Mouse (Mus musculus) lung, postnatal 0 days (tissue): ENCODE measurements around the gene Ralgps2. TPM values are rescaled to one million over a fixed set of nuclear protein-coding genes. Genes with fewer than 3 reads are reported as not detected.

ENCODE experiments used
- ATAC-seq: fragments of 200-750 bp; cut with Nextera tagmentation; 2 replicates; pipeline ENCODE4 v1.8.0; 2017; ENCODE audit warnings: moderate library complexity
- DNase-seq: peaks from one replicate; pipeline ENCODE4 v3.0.0-alpha.2; 2016; ENCODE audit warnings: low spot score
- H3K27ac ChIP-seq: fragments of 300-500 bp; sonication (generic); 2 replicates; pipeline ENCODE4 v1.5.1; 2014; ENCODE audit warnings: antibody characterized with exemption, mild to moderate bottlenecking, low read length, mixed read lengths
- H3K27me3 ChIP-seq: fragments of 300-500 bp; sonication (generic); replicated peaks from 2 replicates; pipeline ENCODE4 v1.6.1; 2014; ENCODE audit warnings: low read length, mixed read lengths; ENCODE audit not compliant: insufficient read depth
- H3K36me3 ChIP-seq: fragments of 300-500 bp; sonication (generic); 2 replicates; pipeline ENCODE4 v1.6.1; 2014; ENCODE audit warnings: low read length, mixed read lengths; ENCODE audit not compliant: insufficient read depth
- H3K4me1 ChIP-seq: fragments of 300-500 bp; sonication (generic); 2 replicates; pipeline ENCODE4 v1.6.1; 2014; ENCODE audit warnings: antibody characterized with exemption, low read depth, low read length, mixed read lengths; ENCODE audit not compliant: insufficient read depth
- H3K4me2 ChIP-seq: fragments of 300-500 bp; sonication (generic); replicated peaks from 2 replicates; pipeline ENCODE4 v1.6.1; 2014; ENCODE audit warnings: low read depth, mild to moderate bottlenecking, low read length, moderate library complexity, mixed read lengths
- H3K4me3 ChIP-seq: fragments of 300-500 bp; sonication (generic); 2 replicates; pipeline ENCODE4 v1.5.1; 2014; ENCODE audit warnings: low read depth, low read length
- H3K9ac ChIP-seq: fragments of 300-500 bp; sonication (generic); replicated peaks from 2 replicates; pipeline ENCODE4 v1.6.1; 2014; ENCODE audit warnings: low read depth, mild to moderate bottlenecking
- H3K9me3 ChIP-seq: fragments of 300-500 bp; sonication (generic); 2 replicates; pipeline ENCODE4 v1.6.1; 2016; ENCODE audit warnings: low read length, mixed read lengths
- CTCF ChIP-seq: IDR thresholded peaks from 2 replicates; pipeline ENCODE4 v1.5.1; 2016; ENCODE audit warnings: antibody characterized with exemption, mild to moderate bottlenecking
- EP300 ChIP-seq: IDR thresholded peaks from 2 replicates; pipeline ENCODE4 v1.6.1; 2016; ENCODE audit warnings: antibody characterized with exemption, mild to moderate bottlenecking, control low read depth
- WGBS: fragments of 180-500 bp; shearing (Covaris S2); extraction: QIAGEN DNeasy Blood & Tissue Kit; methylation state at CpG from one replicate; pipeline ENCODE4 v1.1.7; 2014; 5-methylcytosine and 5-hydroxymethylcytosine counted together
- polyA plus RNA-seq: library from polyadenylated mRNA; unstranded; fragments of >200 nt; fragmentation: Nextera tagmentation; extraction: Ambion mirVana; gene quantifications from 2 replicates; pipeline ENCODE4 v1.2.1, GENCODE M21; 2015

Ralgps2 gene
- polyA plus RNA-seq, 1 experiment from 2014 or later: 38.3 TPM

GRCm38 (mm10) chr1:156854558-156854957 is 84.9 kb downstream of the Ralgps2 start:
- Histone ChIP-seq H3K9ac (no peak overlapping the region), H3K4me3 (no peak overlapping the region), H3K4me1 (no peaks in the 10 kb centered on the region), H3K4me2 (no peak overlapping the region), H3K36me3 (no peaks in the 10 kb centered on the region), H3K9me3 (no peaks in the 10 kb centered on the region), H3K27ac (no peak overlapping the region), H3K27me3 (no peaks in the 10 kb centered on the region)
- DNase-seq: no peak
- no peak for ATAC-seq
- 52% methylated on average over 4 of the region's 4 CpGs for WGBS
- TF ChIP-seq CTCF: no peak
- TF ChIP-seq EP300: no peak

DNA sequence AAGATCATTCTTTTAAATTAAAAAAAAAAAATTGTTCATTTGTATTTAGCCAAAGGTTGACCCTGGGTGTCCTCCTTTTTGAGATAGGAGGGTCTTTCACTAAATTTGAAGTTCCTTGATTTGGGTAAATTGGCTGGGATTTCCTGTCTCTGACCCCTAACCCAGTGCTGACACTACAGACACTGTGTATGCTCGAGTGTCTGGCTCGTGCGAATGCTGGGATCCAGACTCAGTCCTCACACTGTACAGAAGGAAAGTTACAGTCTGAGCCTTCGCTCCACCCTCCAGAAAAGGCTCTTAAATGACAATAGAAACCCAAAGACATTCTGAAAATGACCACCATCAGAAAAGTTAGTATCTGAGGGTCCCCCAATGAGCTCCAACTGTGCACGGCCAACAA is 86.6 kb downstream of the Ralgps2 start:
- H3K36me3 ChIP-seq: no peaks in the 10 kb centered on the region
- TF ChIP-seq EP300 (no peak), CTCF (no peak)
- DNase-seq (no peak), ATAC-seq (no peak)
- WGBS: 74% methylated on average over 5 of the region's 5 CpGs
- H3K4me3 ChIP-seq: no peak overlapping the region
- H3K9me3 ChIP-seq: no peaks in the 10 kb centered on the region
- H3K27ac ChIP-seq: no peak overlapping the region
- H3K27me3 ChIP-seq: no peaks in the 10 kb centered on the region
- no peak overlapping the region for H3K4me2 ChIP-seq
- no peak overlapping the region for H3K9ac ChIP-seq
- H3K4me1 ChIP-seq: no peaks in the 10 kb centered on the region

- Histone ChIP-seq H3K9me3 (no peaks in the 10 kb centered on the region), H3K4me3 (no peak overlapping the region), H3K27me3 (no peaks in the 10 kb centered on the region), H3K9ac (no peak overlapping the region), H3K4me2 (no peak overlapping the region), H3K36me3 (no peaks in the 10 kb centered on the region), H3K27ac (no peak overlapping the region), H3K4me1 (no peaks in the 10 kb centered on the region)
- DNase-seq (no peak), ATAC-seq (no peak)
- WGBS: 58% methylated on average over 9 of the region's 9 CpGs
- TF ChIP-seq CTCF: no peak
- no peak for TF ChIP-seq EP300
Observed at GRCm38 (mm10) chr1:156852409-156852808, 87.0 kb downstream of the Ralgps2 start.

DNA sequence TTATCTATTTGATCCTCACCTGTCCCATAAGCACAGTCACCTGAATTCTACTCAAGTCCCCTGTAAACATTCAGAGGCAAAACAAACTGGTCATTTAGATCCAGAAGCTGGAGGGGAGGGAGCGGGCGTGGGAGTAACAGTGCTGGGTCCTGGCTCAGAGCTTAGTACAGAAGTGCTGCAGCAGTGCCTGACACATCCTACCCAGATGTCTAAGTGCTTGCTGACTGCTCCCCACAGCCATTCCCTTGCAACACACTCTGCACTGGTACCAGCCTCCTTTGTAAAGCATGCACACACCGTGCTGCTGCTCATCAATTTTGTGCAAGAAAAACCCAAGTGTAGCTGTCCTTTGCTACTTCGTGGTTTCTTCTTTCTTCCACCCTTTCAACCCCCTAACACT is 92.3 kb downstream of the Ralgps2 start:
- Histone ChIP-seq H3K27ac (no peak overlapping the region), H3K4me1 (no peaks in the 10 kb centered on the region), H3K9ac (no peak overlapping the region), H3K4me2 (no peak overlapping the region), H3K4me3 (no peak overlapping the region), H3K9me3 (no peaks in the 10 kb centered on the region), H3K27me3 (no peaks in the 10 kb centered on the region), H3K36me3 (no peaks in the 10 kb centered on the region)
- TF ChIP-seq CTCF (no peak), EP300 (no peak)
- DNase-seq (no peak), ATAC-seq (no peak)
- 61% methylated on average over 4 of the region's 4 CpGs for WGBS

- ATAC-seq: no peak
- Histone ChIP-seq H3K27me3 (no peaks in the 10 kb centered on the region), H3K9ac (no peak overlapping the region), H3K4me1 (peaks cover 4% of the 10 kb centered on the region; the same call in 1 of the 2 replicates), H3K36me3 (no peaks in the 10 kb centered on the region), H3K27ac (no peak overlapping the region), H3K4me3 (no peak overlapping the region), H3K4me2 (no peak overlapping the region), H3K9me3 (no peaks in the 10 kb centered on the region)
- TF ChIP-seq CTCF: no peak
- 59% methylated on average over 11 of the region's 11 CpGs for WGBS
- no peak for DNase-seq
Observed at GRCm38 (mm10) chr1:156841625-156842339, 97.6 kb downstream of the Ralgps2 start.

- H3K9ac ChIP-seq: 0 out of 2 replicates have a peak overlapping the region, but pooled peaks have one; percentile 3
Observed at GRCm38 (mm10) chr1:156838695-156839094, 100.7 kb downstream of the Ralgps2 start.

More at GRCm38 (mm10) chr1:156838695-156839094, 100.7 kb downstream of the Ralgps2 start:
- peak; percentile 91 for ATAC-seq
- DNase-seq: peak; percentile 79
- no peaks in the 10 kb centered on the region for H3K9me3 ChIP-seq
- H3K4me2 ChIP-seq: peak overlapping the region; percentile 43
- no peaks in the 10 kb centered on the region for H3K36me3 ChIP-seq
- peaks cover 4% of the 10 kb centered on the region; the same call in 1 of the 2 replicates for H3K4me1 ChIP-seq
- H3K4me3 ChIP-seq: 0 out of 2 replicates have a peak overlapping the region, but pooled peaks have one; percentile 19
- TF ChIP-seq CTCF (no peak), EP300 (no peak)
- 4% methylated on average over 6 of the region's 6 CpGs for WGBS
- no peak overlapping the region for H3K27ac ChIP-seq
- no peaks in the 10 kb centered on the region for H3K27me3 ChIP-seq
